Mouse (Mus musculus) intestine, embryonic 15.5 days (tissue): Measurements from ENCODE around the gene Tmem260. TPM values are rescaled to one million over a fixed set of nuclear protein-coding genes. Genes with fewer than 3 reads are reported as not detected.
"Not testable (repeated sequence)": the region's sequence is repeated elsewhere in the genome, so short reads cannot be mapped to it uniquely, and the experiment has no call there.

Experiments used
- ATAC-seq: fragments of 200-750 bp; cut with Nextera tagmentation; 2 replicates; pipeline ENCODE4 v1.8.0; 2017; ENCODE audit warnings: moderate TSS enrichment, moderate library complexity
- H3K27ac ChIP-seq: fragments of 300-500 bp; sonication (generic); 2 replicates; pipeline ENCODE4 v1.5.1; 2015; ENCODE audit warnings: mild to moderate bottlenecking, inconsistent platforms
- H3K27me3 ChIP-seq: fragments of 300-500 bp; sonication (generic); replicated peaks from 2 replicates; pipeline ENCODE4 v1.6.1; 2015; ENCODE audit warnings: inconsistent platforms
- H3K36me3 ChIP-seq: fragments of 300-500 bp; sonication (generic); 2 replicates; pipeline ENCODE4 v1.6.1; 2015; ENCODE audit warnings: inconsistent platforms
- H3K4me1 ChIP-seq: fragments of 300-500 bp; sonication (generic); replicated peaks from 2 replicates; pipeline ENCODE4 v1.6.1; 2015; ENCODE audit warnings: inconsistent platforms
- H3K4me2 ChIP-seq: fragments of 300-500 bp; sonication (generic); replicated peaks from 2 replicates; pipeline ENCODE4 v1.6.1; 2015; ENCODE audit warnings: mild to moderate bottlenecking, inconsistent platforms
- H3K4me3 ChIP-seq: fragments of 300-500 bp; sonication (generic); replicated peaks from 2 replicates; pipeline ENCODE4 v1.5.1; 2015; ENCODE audit warnings: inconsistent platforms
- H3K9ac ChIP-seq: fragments of 300-500 bp; sonication (generic); 2 replicates; pipeline ENCODE4 v1.6.1; 2015; ENCODE audit warnings: inconsistent platforms
- H3K9me3 ChIP-seq: fragments of 300-500 bp; sonication (generic); 2 replicates; pipeline ENCODE4 v1.6.1; 2016; ENCODE audit warnings: inconsistent platforms
- WGBS: fragments of 180-500 bp; shearing (Covaris S2); methylation state at CpG from one replicate; pipeline ENCODE4 v1.1.7; 2015; 5-methylcytosine and 5-hydroxymethylcytosine counted together
- polyA plus RNA-seq: library from polyadenylated mRNA; unstranded; fragments of >200 nt; fragmentation: Nextera tagmentation; extraction: Ambion mirVana; gene quantifications from 2 replicates; pipeline ENCODE4 v1.2.1, GENCODE M21; 2015

The Tmem260 gene
- polyA plus RNA-seq, 1 experiment from 2014 or later: 17.4 TPM

GRCm38 (mm10) chr14:48456305-48457092 lies 10.6 kb downstream of the Tmem260 start:
- Histone ChIP-seq H3K27ac (no peak overlapping the region), H3K4me3 (no peak overlapping the region), H3K4me1 (no peaks in the 10 kb centered on the region), H3K36me3 (peaks cover 8% of the 10 kb centered on the region; the same call in 1 of the 2 replicates), H3K27me3 (no peaks in the 10 kb centered on the region), H3K9me3 (no peaks in the 10 kb centered on the region), H3K9ac (no peak overlapping the region), H3K4me2 (no peak overlapping the region)
- 83% methylated on average over 12 of the region's 12 CpGs for WGBS
- no peak for ATAC-seq

GRCm38 (mm10) chr14:48457288-48457938 lies 11.5 kb downstream of the Tmem260 start:
- no peaks in the 10 kb centered on the region for H3K27me3 ChIP-seq
- no peak overlapping the region for H3K4me2 ChIP-seq
- no peaks in the 10 kb centered on the region for H3K9me3 ChIP-seq
- H3K27ac ChIP-seq: no peak overlapping the region
- 0 out of 2 replicates have a peak, but pooled peaks cover 3% of the 10 kb centered on the region for H3K36me3 ChIP-seq
- H3K4me1 ChIP-seq: no peaks in the 10 kb centered on the region
- no peak for ATAC-seq
- H3K4me3 ChIP-seq: no peak overlapping the region
- H3K9ac ChIP-seq: no peak overlapping the region
- WGBS: 90% methylated on average over 16 of the region's 16 CpGs

- H3K9me3 ChIP-seq: no peaks in the 10 kb centered on the region
- 83% methylated on average over 9 of the region's 9 CpGs for WGBS
- H3K36me3 ChIP-seq: 0 out of 2 replicates have a peak, but pooled peaks cover 3% of the 10 kb centered on the region
- ATAC-seq: no peak
- no peak overlapping the region for H3K4me2 ChIP-seq
- no peaks in the 10 kb centered on the region for H3K27me3 ChIP-seq
- H3K27ac ChIP-seq: no peak overlapping the region
- no peaks in the 10 kb centered on the region for H3K4me1 ChIP-seq
- no peak overlapping the region for H3K9ac ChIP-seq
- H3K4me3 ChIP-seq: no peak overlapping the region
Observed at GRCm38 (mm10) chr14:48458901-48459300, 13.0 kb downstream of the Tmem260 start.

- H3K27me3 ChIP-seq: no peaks in the 10 kb centered on the region
- H3K4me1 ChIP-seq: no peaks in the 10 kb centered on the region
- no peak for ATAC-seq
- no peaks in the 10 kb centered on the region for H3K36me3 ChIP-seq
- no peak overlapping the region for H3K4me2 ChIP-seq
- no peak overlapping the region for H3K9ac ChIP-seq
- H3K4me3 ChIP-seq: no peak overlapping the region
- no peak overlapping the region for H3K27ac ChIP-seq
- WGBS: 88% methylated on average over 7 of the region's 7 CpGs
- no peaks in the 10 kb centered on the region for H3K9me3 ChIP-seq
Observed at GRCm38 (mm10) chr14:48468339-48468738, 22.4 kb downstream of the Tmem260 start.

- no peak overlapping the region for H3K4me3 ChIP-seq
- H3K27me3 ChIP-seq: no peaks in the 10 kb centered on the region
- H3K27ac ChIP-seq: no peak overlapping the region
- H3K9me3 ChIP-seq: no peaks in the 10 kb centered on the region
- no peaks in the 10 kb centered on the region for H3K36me3 ChIP-seq
- no peak; the same call in 1 of the 2 replicates for ATAC-seq
- no peak overlapping the region for H3K4me2 ChIP-seq
- 0 out of 2 replicates have a peak, but pooled peaks cover 1% of the 10 kb centered on the region for H3K4me1 ChIP-seq
- 79% methylated on average over 10 of the region's 10 CpGs for WGBS
- no peak overlapping the region for H3K9ac ChIP-seq
Observed at GRCm38 (mm10) chr14:48470742-48471487, 25.0 kb downstream of the Tmem260 start.

- H3K9ac ChIP-seq: no peak overlapping the region
- WGBS: 76% methylated on average over 9 of the region's 9 CpGs
- no peaks in the 10 kb centered on the region for H3K27me3 ChIP-seq
- H3K4me1 ChIP-seq: 0 out of 2 replicates have a peak, but pooled peaks cover 8% of the 10 kb centered on the region
- H3K27ac ChIP-seq: no peak overlapping the region
- H3K4me3 ChIP-seq: no peak overlapping the region
- H3K9me3 ChIP-seq: no peaks in the 10 kb centered on the region
- no peak for ATAC-seq
- no peak overlapping the region for H3K4me2 ChIP-seq
- H3K36me3 ChIP-seq: no peaks in the 10 kb centered on the region
Observed at GRCm38 (mm10) chr14:48472179-48472578, 26.3 kb downstream of the Tmem260 start.

GRCm38 (mm10) chr14:48475370-48475769 lies 29.4 kb downstream of the Tmem260 start:
- ATAC-seq: no peak
- Histone ChIP-seq H3K9ac (no peak overlapping the region), H3K27me3 (no peaks in the 10 kb centered on the region), H3K36me3 (no peaks in the 10 kb centered on the region), H3K27ac (no peak overlapping the region), H3K4me1 (0 out of 2 replicates have a peak, but pooled peaks cover 8% of the 10 kb centered on the region), H3K9me3 (no peaks in the 10 kb centered on the region), H3K4me2 (no peak overlapping the region), H3K4me3 (no peak overlapping the region)
- 45% methylated on average over 1 of the region's 1 CpGs for WGBS

GRCm38 (mm10) chr14:48475834-48476233 lies 29.9 kb downstream of the Tmem260 start:
- not testable (repeated sequence) for H3K27me3 ChIP-seq, H3K9me3 ChIP-seq, H3K27ac ChIP-seq, H3K36me3 ChIP-seq, H3K4me3 ChIP-seq, H3K4me1 ChIP-seq, H3K9ac ChIP-seq, ATAC-seq, H3K4me2 ChIP-seq
- 30% methylated on average over 3 of the region's 3 CpGs for whole genome bisulfite sequencing

GRCm38 (mm10) chr14:48476278-48476677 lies 30.4 kb downstream of the Tmem260 start:
- Histone ChIP-seq H3K9ac (no peak overlapping the region), H3K36me3 (no peaks in the 10 kb centered on the region), H3K4me3 (no peak overlapping the region), H3K4me2 (no peak overlapping the region), H3K27me3 (no peaks in the 10 kb centered on the region), H3K9me3 (no peaks in the 10 kb centered on the region), H3K4me1 (0 out of 2 replicates have a peak, but pooled peaks cover 8% of the 10 kb centered on the region), H3K27ac (no peak overlapping the region)
- 29% methylated on average over 8 of the region's 8 CpGs for WGBS
- peak; percentile 36; the same call in 1 of the 2 replicates for ATAC-seq

GRCm38 (mm10) chr14:48481591-48481990 lies 35.7 kb downstream of the Tmem260 start:
- Histone ChIP-seq H3K4me1 (no peaks in the 10 kb centered on the region), H3K9me3 (no peaks in the 10 kb centered on the region), H3K9ac (no peak overlapping the region), H3K27ac (no peak overlapping the region), H3K36me3 (no peaks in the 10 kb centered on the region), H3K27me3 (no peaks in the 10 kb centered on the region), H3K4me2 (no peak overlapping the region), H3K4me3 (no peak overlapping the region)
- WGBS: 53% methylated on average over 7 of the region's 7 CpGs
- ATAC-seq: no peak

- no peak overlapping the region for H3K4me2 ChIP-seq
Observed at GRCm38 (mm10) chr14:48482762-48483161, 36.8 kb downstream of the Tmem260 start.

GRCm38 (mm10) chr14:48493896-48494295 lies 48.0 kb downstream of the Tmem260 start:
- Histone ChIP-seq H3K27ac (no peak overlapping the region), H3K9ac (no peak overlapping the region), H3K9me3 (no peaks in the 10 kb centered on the region), H3K27me3 (no peaks in the 10 kb centered on the region), H3K4me3 (no peak overlapping the region), H3K4me1 (no peaks in the 10 kb centered on the region), H3K36me3 (0 out of 2 replicates have a peak, but pooled peaks cover 3% of the 10 kb centered on the region), H3K4me2 (no peak overlapping the region)
- 23% methylated on average over 4 of the region's 4 CpGs for WGBS
- ATAC-seq: no peak

More at GRCm38 (mm10) chr14:48482762-48483161, 36.8 kb downstream of the Tmem260 start:
- Histone ChIP-seq H3K27me3 (no peaks in the 10 kb centered on the region), H3K9me3 (no peaks in the 10 kb centered on the region), H3K27ac (no peak overlapping the region), H3K4me1 (no peaks in the 10 kb centered on the region), H3K9ac (no peak overlapping the region), H3K4me3 (no peak overlapping the region), H3K36me3 (no peaks in the 10 kb centered on the region)
- WGBS: 84% methylated on average over 6 of the region's 6 CpGs
- ATAC-seq: no peak
